Mouse (Mus musculus): ENCODE results near the gene Timm10.
"Not testable (repeated sequence)": the region's sequence is repeated elsewhere in the genome, so short reads cannot be mapped to it uniquely, and the experiment has no call there.

The Timm10 gene

DNA sequence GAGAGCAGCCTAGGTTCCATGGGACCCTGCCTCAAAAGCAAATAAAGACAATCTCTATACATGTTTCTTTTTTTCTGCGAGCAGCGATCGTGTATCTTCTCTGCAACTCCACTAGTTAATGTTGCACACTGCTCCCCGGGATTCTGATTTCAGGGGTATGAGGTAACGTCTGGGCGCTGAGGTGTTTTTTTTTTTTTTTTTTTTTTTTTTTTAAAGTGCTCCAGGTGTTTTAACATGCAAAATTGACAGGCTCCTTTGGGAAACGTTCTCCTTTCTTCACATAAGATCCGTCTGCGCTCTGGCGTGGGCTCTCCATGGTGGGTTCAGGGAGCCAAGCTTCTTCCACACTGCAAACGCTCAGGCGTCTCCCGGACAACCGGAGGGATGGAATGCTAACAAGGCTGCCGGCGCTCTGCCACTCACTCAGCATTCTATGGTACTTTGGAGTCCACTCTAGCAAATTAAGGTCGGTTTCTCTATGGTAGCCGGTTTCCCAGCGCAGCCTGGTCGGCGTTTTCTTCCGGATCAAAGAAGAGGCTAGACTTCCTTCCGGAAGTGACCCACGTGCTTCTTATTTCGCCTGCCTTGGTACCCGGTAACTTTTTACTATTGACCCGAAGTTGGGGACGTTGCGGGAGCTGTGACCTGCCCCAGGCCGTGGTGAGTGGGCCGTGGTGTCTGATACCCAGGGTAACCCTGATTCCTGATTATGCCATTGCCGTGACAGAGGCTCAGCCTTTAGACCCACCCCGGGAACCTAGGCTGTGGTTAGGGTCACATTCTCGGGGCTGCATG is at the start of gene Timm10:
TSS of gene Timm10 (plus strand) at position 510 of the 795 bp plus-strand sequence.
- DNase-seq (ENCODE audit: low spot score in 2 of 2): peak; percentile 69 to 82

DNA sequence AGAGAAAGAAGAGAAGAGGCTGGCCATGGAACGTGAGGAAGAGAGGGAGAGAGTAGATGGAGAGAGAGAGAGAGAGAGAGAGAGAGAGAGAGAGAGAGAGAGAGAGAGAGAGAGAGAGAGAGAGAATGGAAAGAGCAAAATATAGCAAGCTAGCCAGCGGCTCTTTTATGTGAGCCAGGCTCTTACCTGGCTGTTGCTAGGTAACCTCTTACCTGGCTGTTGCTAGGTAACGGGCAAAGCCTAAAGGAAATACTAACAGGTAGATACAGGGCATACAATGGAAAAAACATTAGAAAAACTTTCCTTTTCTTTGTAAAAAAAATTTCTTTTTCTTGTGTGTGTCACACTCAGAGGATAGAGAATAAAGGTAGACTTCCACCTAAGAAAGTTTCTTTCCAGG is 49.1 kb upstream of the Timm10 start:
- DNase-seq (ENCODE audit: low spot score in 2 of 2): no peak

DNA sequence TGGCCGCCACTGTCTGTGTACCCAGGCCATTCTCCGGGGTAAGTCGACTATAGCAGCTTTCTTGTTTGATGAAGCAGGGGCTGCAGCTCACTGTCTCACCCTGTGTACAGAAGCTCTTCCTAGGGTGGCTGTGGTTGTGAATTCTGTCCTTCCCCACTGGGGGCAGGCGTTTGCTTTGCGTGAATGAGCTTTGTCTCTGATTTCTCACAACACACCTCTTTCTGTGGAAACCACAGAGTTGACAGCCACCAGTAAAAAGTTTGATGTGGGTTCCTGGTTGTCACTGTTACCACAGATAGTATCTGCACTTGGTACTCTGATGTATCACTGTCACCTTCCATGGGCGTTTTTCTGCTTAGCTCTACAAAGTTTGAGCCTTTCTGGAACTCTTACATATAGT is 47.6 kb upstream of the Timm10 start:
- DNase-seq (ENCODE audit: low spot score in 2 of 2): no peak

DNA sequence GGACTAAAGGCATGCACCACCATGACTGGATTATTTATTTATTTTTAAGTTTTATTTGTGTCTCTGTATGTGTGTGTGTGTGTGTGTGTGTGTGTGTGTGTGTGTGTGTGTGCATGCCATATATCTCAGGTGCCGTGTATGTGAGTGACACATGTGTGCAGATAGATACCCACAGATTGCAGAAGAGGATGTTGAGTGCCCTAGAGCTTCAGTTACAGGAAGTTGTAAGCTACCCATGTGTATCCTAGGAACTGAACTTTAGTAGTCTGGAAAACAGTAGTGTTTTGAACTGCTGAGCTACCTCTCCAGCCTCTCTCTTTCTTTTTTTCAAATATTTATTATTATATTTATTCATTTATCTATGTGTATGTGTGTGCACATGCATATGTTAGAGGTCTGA is 43.5 kb upstream of the Timm10 start:
- no peak for DNase-seq (ENCODE audit: low spot score in 2 of 2)

DNA sequence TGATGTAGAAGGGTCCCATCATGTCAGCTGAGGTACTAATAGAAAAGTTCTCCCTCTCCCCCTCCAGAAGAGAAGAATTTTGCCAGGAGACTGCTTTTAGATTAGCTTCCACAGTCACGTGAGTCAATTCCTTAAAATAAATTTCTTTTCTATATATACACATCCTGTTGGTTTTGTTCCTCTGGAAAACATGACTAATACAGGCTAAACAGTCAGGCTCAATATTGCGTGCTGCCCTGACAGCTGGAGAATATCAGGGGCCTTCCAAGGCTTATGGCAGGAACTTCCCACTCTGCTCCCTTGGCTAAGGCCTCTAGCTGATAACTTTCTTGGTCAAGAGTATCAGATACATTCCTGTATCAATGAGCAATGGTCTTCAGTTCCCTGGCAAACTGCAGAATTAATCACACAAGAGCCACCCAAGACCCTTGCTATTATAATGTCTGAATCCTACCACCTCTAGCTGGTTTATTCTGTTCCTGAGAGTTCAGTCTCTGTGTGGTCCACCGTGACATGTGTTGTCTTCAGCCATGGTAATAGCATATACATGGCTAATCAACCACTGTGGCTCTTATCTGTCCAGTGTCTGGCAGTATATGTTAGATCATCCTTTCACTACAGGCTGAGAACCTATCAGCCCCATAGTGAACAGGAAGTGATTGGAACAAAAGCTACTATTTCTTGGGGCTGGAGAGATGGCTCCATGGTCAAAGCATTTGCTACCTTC is 42.8 kb upstream of the Timm10 start:
- DNase-seq (ENCODE audit: low spot score in 2 of 2): no peak

DNA sequence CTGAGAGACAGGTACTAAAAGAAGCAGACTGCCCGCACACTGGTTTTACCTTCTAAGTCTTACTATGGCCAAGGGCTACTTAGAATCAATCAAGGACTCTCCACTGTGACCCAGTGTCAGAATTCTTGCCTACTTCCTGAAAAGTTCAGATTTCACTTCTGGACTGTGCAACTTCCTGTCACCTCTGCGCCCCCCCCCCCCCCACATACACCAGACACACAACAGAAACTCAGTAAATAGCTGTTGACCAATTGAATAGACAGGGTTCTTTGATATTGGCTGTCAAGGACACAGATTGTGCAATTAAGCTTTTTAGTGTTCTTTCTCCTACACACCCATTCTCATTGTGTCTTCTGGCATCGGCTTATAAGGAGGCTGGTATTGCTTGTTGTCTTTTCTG is 38.5 kb upstream of the Timm10 start:
- DNase-seq (ENCODE audit: low spot score in 2 of 2): no peak

DNA sequence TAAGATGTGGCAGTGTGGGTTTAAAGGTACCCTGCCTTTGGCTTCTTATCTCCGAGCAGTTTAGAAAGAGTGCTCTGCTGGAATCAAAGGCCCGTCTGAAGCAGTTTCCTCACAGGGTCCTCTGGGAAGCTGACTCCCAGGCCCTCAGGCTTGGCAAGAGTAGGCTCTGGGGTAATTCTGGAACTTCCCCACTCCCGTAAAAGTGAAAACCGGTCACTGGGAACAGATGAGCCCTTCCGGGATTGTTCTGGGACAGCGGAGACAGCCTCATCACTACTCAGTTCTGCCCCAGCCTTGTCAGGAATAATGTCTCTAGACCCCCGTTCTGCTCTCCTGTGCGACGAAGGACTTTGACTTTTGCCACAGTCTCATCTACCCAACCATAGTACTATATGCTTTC is 36.4 kb upstream of the Timm10 start:
- no peak for DNase-seq (ENCODE audit: low spot score in 2 of 2)

DNA sequence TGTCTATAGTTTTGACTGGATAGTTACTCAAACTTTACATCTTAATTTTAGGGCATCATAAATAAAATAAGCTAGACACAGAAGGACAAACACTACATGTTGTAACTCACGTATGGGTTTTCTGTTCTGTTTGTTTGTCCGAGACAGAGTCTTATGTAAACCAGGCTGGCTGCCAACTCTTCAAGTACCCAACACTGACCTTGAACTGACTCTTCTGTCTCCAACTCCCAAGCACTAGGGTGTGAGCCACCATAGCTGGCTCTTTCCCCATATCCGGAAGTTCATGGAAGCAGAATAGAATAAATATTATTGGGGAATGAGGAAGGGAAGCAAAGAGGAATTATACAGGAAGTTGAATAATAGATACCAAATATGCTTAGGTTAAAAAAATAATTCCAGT is 34.3 kb upstream of the Timm10 start:
- no peak for DNase-seq (ENCODE audit: low spot score in 2 of 2)

DNA sequence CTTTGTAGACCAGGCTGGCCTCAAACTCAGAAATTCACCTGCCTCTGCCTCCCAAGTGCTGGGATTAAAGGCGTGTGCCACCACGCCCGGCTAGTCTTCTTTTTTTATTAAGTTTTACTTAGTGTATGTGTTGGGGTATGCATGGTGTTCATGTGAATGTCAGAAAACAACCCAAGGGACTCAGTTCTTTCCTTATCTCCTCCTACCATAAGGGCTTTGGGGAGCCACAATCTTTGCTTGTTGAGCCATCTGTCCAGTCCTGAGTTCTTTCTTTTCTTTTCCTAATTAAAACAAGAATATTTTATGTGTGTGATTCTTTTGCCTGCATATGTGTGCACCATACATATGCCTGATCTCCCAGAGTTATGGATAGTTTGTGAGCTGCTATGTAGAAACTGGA is 33.6 kb upstream of the Timm10 start:
- no peak for DNase-seq (ENCODE audit: low spot score in 2 of 2)

DNA sequence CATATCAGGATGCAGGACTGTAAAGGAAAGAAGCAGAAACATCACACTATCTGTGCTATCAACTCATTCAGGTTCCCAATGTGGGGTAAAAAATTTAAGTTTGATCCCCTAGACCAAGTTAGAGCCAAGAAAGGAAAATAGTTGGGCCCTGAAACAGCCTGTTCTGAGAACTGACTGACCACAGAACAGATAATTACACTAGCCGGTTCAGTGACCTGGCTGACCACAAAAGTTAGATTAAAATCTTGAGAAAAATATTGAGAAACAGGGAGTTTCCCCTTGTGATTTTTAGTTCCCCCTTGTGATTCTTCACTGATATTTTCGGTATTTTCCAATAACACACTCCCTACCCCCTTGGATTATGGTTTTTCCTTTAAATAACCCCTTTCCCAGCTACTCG is 32.9 kb upstream of the Timm10 start:
- DNase-seq (ENCODE audit: low spot score in 2 of 2): no peak

DNA sequence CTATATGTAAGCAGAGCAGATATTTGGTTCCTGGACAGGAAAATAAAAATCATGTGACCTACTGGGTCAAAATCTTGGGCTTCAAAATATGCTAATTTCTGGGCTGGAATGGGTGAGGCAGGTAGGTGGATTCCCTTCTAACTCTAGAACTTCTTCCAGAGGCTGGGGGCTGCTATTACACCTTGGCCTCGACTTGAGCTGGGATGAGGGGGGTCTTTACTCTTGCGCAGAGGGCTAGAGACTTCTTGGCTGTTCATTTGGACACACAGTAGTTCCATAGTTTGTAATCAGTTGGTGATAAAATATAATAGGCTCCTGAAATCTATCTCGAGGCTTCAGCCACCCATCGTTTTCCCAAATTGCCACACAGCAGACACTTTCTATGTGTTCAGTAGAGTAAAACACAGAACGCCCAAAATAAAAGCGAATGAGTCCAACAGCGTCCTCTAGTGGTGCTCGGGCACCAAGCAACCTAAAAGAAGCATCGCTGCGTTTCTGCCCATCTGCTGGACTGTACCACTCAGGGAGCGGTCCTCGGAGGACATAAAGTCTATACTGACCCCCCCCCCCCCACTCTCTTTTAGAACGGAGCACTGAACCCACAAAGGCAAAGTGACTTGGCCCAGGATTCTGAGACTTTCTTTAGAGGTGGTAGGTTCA is 28.8 kb upstream of the Timm10 start:
- peak; percentile 71 to 76 for DNase-seq (ENCODE audit: low spot score in 2 of 2)

DNA sequence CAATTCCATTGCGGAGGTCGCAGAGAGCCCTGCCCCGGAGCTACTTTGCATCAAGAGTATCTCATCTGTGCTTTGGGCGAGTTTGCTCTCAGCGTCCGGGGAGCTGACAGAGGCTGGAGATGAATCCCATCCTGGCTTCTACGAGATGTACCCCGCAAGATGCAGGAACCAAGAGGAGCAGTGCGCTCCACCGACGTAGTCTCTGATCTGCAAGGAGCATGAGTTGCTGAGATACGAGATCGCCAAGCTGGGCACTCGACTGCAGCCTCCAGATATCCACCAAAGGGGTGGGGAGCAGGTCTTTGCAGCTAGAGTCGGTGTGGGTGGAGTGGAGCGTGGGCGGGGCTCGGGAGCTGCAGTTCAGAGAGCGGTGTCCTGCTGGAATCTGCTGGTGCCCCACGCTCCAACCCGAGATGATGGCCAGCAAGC is 28.3 kb upstream of the Timm10 start, which contains the start of gene Ube2l6:
TSS of gene Ube2l6 (plus strand) at position 336 of the 429 bp plus-strand sequence.
- DNase-seq (ENCODE audit: low spot score in 2 of 2): peak; percentile 39 to 57

DNA sequence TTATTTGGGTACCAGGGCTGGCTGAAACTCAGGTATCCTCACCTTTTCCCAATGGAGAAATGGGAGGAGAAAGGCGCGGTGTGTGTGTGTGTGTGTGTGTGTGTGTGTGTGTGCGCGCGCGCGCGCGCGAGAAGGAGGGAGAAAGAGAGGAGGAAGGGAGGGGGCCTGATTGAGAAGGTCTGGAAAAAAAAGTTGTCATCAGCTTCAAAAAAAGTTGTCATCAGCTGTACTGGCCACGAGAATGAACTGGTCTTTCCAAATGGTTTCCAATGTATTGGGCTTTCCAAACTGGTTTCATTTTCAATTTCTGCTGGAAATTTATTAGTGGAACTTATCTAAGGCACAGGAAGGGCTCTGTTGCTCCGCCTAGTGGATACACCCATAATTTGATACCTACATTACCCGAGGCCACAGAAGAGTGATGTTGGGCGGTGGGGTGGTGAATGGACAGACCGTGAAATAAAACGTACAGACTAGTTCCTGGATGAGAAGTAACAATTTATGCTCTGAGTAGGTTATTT is 27.7 kb upstream of the Timm10 start:
- DNase-seq (ENCODE audit: low spot score in 2 of 2): peak; percentile 17 to 47

DNA sequence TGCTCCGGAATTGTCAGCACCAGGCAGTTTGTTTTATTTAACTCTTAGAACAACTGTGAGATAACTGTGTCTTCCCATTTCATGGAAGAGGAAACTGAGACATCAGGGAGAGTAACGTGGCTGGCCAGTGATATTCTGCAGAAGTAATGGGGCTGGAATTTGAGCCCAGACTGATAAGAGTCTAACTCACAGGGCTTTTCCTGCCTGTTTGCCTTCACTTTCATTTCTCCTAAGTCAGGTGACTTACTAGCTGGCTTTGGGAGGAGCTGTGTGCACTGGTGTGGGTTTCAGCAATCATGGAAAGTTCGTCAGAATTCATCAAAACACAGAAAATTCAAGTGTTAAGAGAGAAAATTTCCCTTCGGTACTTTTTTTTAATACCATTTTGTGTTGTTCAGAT is 26.5 kb upstream of the Timm10 start:
- DNase-seq (ENCODE audit: low spot score in 2 of 2): no peak

DNA sequence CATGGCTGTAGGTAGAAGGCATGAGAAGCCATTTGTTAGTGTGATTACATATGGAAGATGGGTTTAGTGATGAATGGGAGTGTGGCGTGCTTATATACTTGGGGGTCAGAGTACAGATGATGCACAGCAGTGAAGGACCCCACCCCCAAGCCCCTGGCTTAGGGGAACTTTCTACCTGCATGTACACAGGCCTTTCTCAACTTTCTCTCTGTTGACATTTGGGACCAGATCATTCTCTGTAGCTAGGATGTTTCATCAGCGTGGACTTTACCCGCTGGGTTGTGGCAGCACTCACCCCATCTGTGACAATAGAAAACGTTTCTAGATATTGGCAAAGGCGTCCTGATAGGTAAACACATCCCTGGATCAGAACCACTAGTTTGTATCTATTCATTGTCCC is 25.6 kb upstream of the Timm10 start:
- not testable (repeated sequence) for DNase-seq (ENCODE audit: low spot score in 2 of 2)

DNA sequence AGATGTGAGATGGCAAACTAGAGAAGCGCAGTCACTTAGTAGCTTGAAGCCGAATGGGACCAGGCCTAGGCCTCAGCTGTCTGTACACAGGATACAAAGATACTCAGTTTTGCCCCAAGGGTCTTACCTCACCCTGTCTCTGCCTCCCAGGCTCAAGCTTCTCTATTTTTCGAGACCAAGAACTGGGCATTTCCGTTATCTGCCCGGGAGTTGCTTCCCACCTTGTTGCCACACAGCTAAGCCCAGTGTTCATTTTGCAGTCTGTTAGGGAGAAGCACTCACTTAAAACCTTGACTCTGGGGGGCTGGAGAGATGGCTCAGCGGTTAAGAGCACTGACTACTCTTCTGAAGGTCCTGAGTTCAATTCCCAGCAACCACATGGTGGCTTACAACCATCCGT is 22.8 kb upstream of the Timm10 start:
- no peak for DNase-seq (ENCODE audit: low spot score in 2 of 2)

DNA sequence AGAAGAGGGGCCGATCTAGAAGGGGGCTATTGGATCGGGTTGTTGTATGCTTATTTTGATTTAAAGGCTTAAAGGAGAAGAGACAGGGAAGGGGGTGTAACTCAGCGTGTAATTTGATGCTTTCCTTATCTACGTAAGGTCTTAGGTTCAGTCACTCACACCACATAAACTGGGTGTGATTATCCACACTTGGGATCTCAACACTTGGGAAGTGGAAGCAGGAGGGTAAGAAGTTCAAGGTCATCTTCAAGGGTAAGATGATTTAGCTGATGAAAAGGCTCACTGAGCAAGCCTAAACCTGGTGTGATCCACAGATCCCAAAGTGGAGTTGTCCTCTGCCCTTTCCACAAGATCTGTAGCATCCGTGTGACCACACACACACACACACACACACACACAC is 20.3 kb upstream of the Timm10 start:
- DNase-seq (ENCODE audit: low spot score in 2 of 2): no peak

DNA sequence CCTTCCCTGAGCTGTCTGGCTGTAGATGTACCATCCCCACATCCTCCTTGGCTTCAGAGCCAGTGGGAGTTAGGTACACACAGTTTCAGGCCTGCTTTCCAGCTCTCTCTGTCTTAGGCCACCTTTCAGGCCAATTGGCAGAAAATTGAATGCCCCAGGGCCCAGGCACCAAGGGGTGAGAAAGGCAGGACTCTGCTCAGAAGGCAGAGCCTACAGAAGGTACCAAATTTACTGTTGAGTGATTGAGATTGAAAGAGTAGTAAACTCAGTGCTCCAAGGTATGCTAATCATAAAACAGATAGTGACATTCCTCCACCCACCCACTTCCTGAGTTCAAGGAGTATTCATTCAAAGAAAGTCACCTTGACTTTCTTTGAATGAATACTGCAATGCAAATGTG is 17.5 kb upstream of the Timm10 start:
- DNase-seq (ENCODE audit: low spot score in 2 of 2): no peak

DNA sequence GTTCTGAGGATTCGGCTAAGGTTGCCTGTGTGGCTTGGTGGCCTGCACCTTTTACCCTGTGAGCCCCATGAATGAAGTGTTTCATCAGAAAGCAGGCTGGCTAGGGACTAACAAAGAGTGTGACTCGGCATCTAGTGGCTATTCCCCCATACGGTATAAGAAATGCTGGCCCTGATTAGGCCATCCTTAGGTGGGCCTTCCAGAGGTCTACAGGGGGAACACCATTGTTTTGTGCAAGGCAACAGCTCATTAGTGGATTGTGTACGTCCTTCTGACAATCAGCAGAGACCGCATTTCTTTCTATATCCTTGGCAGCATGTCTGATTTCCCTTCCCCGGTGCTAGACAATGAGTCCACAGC is 16.3 kb upstream of the Timm10 start:
- no peak for DNase-seq (ENCODE audit: low spot score in 2 of 2)

DNA sequence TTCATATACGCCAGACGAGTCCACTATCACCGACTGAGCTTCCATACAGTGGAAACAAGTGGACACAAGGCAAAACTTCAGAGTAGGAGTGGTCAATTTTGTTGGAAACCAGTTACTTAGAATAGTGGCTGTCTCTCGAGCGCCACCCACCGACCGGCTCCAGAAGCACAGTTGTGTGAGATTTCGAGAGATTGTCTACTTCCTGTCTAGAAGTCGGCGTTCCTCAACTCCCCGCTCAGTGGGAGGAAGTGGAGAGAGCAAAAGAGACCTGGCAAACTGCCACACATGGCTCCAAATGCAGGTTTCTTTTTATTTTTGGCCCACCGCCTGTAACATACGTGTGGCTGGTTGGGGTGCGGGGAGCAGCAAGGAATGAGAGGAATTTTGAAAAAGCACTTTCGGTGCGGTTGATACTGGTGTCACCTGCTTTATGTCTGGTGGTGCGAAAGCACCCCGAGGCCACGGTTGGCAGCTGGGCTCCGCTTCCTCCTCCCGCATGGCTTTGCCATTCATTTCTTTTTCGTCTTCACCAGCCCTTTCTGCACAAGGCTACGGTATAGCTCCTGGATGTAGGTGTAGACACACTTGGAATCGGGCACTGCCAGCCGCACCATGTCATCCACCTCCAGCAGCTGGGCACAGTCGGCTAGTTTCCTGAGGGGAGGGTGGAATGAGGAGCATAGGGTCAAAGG is 15.8 kb upstream of the Timm10 start:
- DNase-seq (ENCODE audit: low spot score in 2 of 2): peak; percentile 78 to 83

DNA sequence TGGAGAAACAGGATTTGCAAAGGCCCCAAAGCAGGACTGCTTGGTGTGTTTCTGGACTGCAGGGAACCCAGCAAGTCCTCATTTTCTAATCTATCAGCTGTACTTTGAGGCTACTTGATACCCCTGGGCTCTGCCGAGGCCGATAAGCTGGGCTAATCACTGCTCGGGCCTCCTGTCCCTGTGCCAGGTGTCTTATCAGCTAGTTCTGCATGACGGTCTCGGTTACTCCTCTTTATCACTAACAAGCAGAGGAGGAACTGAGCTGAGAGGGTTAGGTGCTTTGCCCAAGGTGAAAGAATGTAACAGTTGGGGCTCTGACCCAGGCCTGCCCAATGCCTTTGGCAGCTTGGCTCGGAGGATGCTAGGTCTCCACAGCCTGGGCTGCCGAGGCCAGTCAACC is 14.9 kb upstream of the Timm10 start:
- DNase-seq (ENCODE audit: low spot score in 2 of 2): no peak

DNA sequence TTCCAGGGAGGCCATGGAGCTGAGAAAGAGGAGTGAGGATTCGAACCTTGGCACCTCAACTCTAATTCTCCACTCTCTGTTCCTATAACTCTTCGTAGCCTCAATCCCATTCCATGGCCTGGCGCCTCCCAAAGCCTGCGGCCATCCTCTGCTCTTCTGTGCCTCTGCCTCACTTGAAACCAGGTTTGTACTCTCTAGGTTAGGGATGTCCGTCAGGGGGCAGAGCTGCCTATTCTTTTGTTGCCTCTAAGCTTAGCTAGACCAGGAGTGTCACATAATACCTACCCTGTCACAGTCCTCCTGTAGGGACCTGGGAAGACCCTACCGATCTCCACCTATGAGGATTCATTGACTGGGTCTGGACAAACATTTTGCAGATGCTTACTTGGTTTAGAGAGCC is 14.1 kb upstream of the Timm10 start:
- no peak for DNase-seq (ENCODE audit: low spot score in 2 of 2)

All from frontal cortex, postnatal 25 days (tissue).